Mouse (Mus musculus) lung, embryonic 16.5 days (tissue): ENCODE measurements at regions not wholly inside any gene's neighbourhood (a gene's known extent, or its start where the extent isn't known, plus 50 kb on each side); places are given as distances from the start of the nearest gene placed in this dataset.
A peak's percentile ranks its signal among the peaks of the same experiment; 100 is the strongest.

Experiments
- ATAC-seq: fragments of 200-750 bp; cut with Nextera tagmentation; 2 replicates; pipeline ENCODE4 v1.8.0; 2017; ENCODE audit warnings: low read depth, mild to moderate bottlenecking, moderate library complexity
- H3K27ac ChIP-seq: fragments of 300-500 bp; sonication (generic); 2 replicates; pipeline ENCODE4 v1.5.1; 2014; ENCODE audit warnings: mild to moderate bottlenecking, control low read depth, low read length
- H3K27me3 ChIP-seq: fragments of 300-500 bp; sonication (generic); 2 replicates; pipeline ENCODE4 v1.6.1; 2014; ENCODE audit warnings: low read depth, low read length, mixed read lengths; ENCODE audit not compliant: control insufficient read depth, insufficient read depth
- H3K36me3 ChIP-seq: fragments of 300-500 bp; sonication (generic); 2 replicates; pipeline ENCODE4 v1.6.1; 2014; ENCODE audit warnings: low read length; ENCODE audit not compliant: control insufficient read depth, insufficient read depth
- H3K4me1 ChIP-seq: fragments of 300-500 bp; sonication (generic); replicated peaks from 2 replicates; pipeline ENCODE4 v1.6.1; 2014; ENCODE audit warnings: low read length, mixed read lengths; ENCODE audit not compliant: control insufficient read depth, insufficient read depth
- H3K4me2 ChIP-seq: fragments of 300-500 bp; sonication (generic); 2 replicates; pipeline ENCODE4 v1.6.1; 2014; ENCODE audit warnings: low read depth, low read length, control low read depth
- H3K4me3 ChIP-seq: fragments of 300-500 bp; sonication (generic); 2 replicates; pipeline ENCODE4 v1.5.1; 2014; ENCODE audit warnings: mild to moderate bottlenecking, low read length, control low read depth
- H3K9ac ChIP-seq: fragments of 300-500 bp; sonication (generic); 2 replicates; pipeline ENCODE4 v1.6.1; 2014; ENCODE audit warnings: low read length, control low read depth
- H3K9me3 ChIP-seq: fragments of 300-500 bp; sonication (generic); 2 replicates; pipeline ENCODE4 v1.6.1; 2016; ENCODE audit warnings: low read length; ENCODE audit not compliant: control insufficient read depth
- WGBS: fragments of 180-500 bp; shearing (Covaris S2); extraction: QIAGEN DNeasy Blood & Tissue Kit; methylation state at CpG from one replicate; pipeline ENCODE4 v1.1.7; 2014; 5-methylcytosine and 5-hydroxymethylcytosine counted together

- no peak for ATAC-seq
- Histone ChIP-seq H3K4me1 (no peaks in the 10 kb centered on the region; the same call in 1 of the 2 replicates), H3K4me3 (no peak overlapping the region), H3K27me3 (no peaks in the 10 kb centered on the region), H3K27ac (no peak overlapping the region), H3K9ac (no peak overlapping the region), H3K36me3 (no peaks in the 10 kb centered on the region), H3K9me3 (no peaks in the 10 kb centered on the region), H3K4me2 (no peak overlapping the region)
- 31% methylated on average over 1 of the region's 1 CpGs for WGBS
Observed at GRCm38 (mm10) chr12:36917576-36918106, 190.7 kb upstream of the Meox2 start.

- WGBS = 59% methylated on average over 5 of the region's 5 CpGs
- no peak for ATAC-seq
Observed at GRCm38 (mm10) chr12:36918294-36918876, 190.0 kb upstream of the Meox2 start.

GRCm38 (mm10) chr12:36923558-36923957 lies 184.8 kb upstream of the Meox2 start:
- H3K9me3 ChIP-seq = no peaks in the 10 kb centered on the region
- no peak overlapping the region for H3K4me3 ChIP-seq
- H3K27me3 ChIP-seq = no peaks in the 10 kb centered on the region
- H3K27ac ChIP-seq = no peak overlapping the region
- H3K36me3 ChIP-seq = no peaks in the 10 kb centered on the region
- no peak overlapping the region for H3K4me2 ChIP-seq
- no peaks in the 10 kb centered on the region for H3K4me1 ChIP-seq
- H3K9ac ChIP-seq = no peak overlapping the region
- WGBS = 73% methylated on average over 2 of the region's 2 CpGs
- no peak for ATAC-seq

More at GRCm38 (mm10) chr12:36918294-36918876, 190.0 kb upstream of the Meox2 start:
- H3K4me1 ChIP-seq = no peaks in the 10 kb centered on the region
- H3K9me3 ChIP-seq = no peaks in the 10 kb centered on the region
- no peak overlapping the region for H3K4me3 ChIP-seq
- H3K4me2 ChIP-seq = no peak overlapping the region
- H3K27me3 ChIP-seq = no peaks in the 10 kb centered on the region
- no peaks in the 10 kb centered on the region for H3K36me3 ChIP-seq
- H3K9ac ChIP-seq = no peak overlapping the region
- H3K27ac ChIP-seq = no peak overlapping the region

- H3K4me2 ChIP-seq = no peak overlapping the region
- H3K27me3 ChIP-seq = no peaks in the 10 kb centered on the region
- no peaks in the 10 kb centered on the region for H3K36me3 ChIP-seq
- no peaks in the 10 kb centered on the region for H3K9me3 ChIP-seq
- 40% methylated on average over 4 of the region's 4 CpGs for WGBS
- no peaks in the 10 kb centered on the region for H3K4me1 ChIP-seq
- H3K4me3 ChIP-seq = no peak overlapping the region
- peak; percentile 62 for ATAC-seq
- no peak overlapping the region for H3K27ac ChIP-seq
- H3K9ac ChIP-seq = no peak overlapping the region
Observed at GRCm38 (mm10) chr12:36926225-36926624, 182.1 kb upstream of the Meox2 start.

- WGBS = 7% methylated on average over 6 of the region's 6 CpGs
- no peaks in the 10 kb centered on the region for H3K27me3 ChIP-seq
- H3K4me3 ChIP-seq = no peak overlapping the region
- no peak overlapping the region for H3K9ac ChIP-seq
- peak; percentile 81 for ATAC-seq
- peak overlapping the region; percentile 66 for H3K27ac ChIP-seq
- H3K9me3 ChIP-seq = no peaks in the 10 kb centered on the region
- no peaks in the 10 kb centered on the region for H3K36me3 ChIP-seq
- peaks cover 6% of the 10 kb centered on the region; the same call in 1 of the 2 replicates for H3K4me1 ChIP-seq
- H3K4me2 ChIP-seq = peak overlapping the region; percentile 19
Observed at GRCm38 (mm10) chr12:36933118-36933610, 175.2 kb upstream of the Meox2 start.

- H3K36me3 ChIP-seq = no peaks in the 10 kb centered on the region
- ATAC-seq = peak; percentile 75
- H3K27me3 ChIP-seq = no peaks in the 10 kb centered on the region
- H3K27ac ChIP-seq = no peak overlapping the region
- H3K9me3 ChIP-seq = no peaks in the 10 kb centered on the region
- H3K4me3 ChIP-seq = no peak overlapping the region
- peaks cover 5% of the 10 kb centered on the region; the same call in 1 of the 2 replicates for H3K4me1 ChIP-seq
- H3K9ac ChIP-seq = no peak overlapping the region
- WGBS = 52% methylated on average over 1 of the region's 1 CpGs
- H3K4me2 ChIP-seq = no peak overlapping the region
Observed at GRCm38 (mm10) chr12:36943903-36944302, 164.4 kb upstream of the Meox2 start.

- H3K27me3 ChIP-seq = no peaks in the 10 kb centered on the region
- no peak overlapping the region for H3K4me2 ChIP-seq
- peak; percentile 91 for ATAC-seq
- peak overlapping the region; percentile 36; the same call in 1 of the 2 replicates for H3K27ac ChIP-seq
- no peak overlapping the region for H3K9ac ChIP-seq
- no peak overlapping the region for H3K4me3 ChIP-seq
- peaks cover 5% of the 10 kb centered on the region; the same call in 1 of the 2 replicates for H3K4me1 ChIP-seq
- no peaks in the 10 kb centered on the region for H3K9me3 ChIP-seq
- 24% methylated on average over 1 of the region's 1 CpGs for WGBS
- no peaks in the 10 kb centered on the region for H3K36me3 ChIP-seq
Observed at GRCm38 (mm10) chr12:36945964-36946363, 162.4 kb upstream of the Meox2 start.

- Histone ChIP-seq H3K4me2 (no peak overlapping the region), H3K4me1 (peaks cover 5% of the 10 kb centered on the region; the same call in 1 of the 2 replicates), H3K27ac (no peak overlapping the region), H3K27me3 (no peaks in the 10 kb centered on the region), H3K36me3 (no peaks in the 10 kb centered on the region), H3K9ac (no peak overlapping the region), H3K4me3 (no peak overlapping the region), H3K9me3 (no peaks in the 10 kb centered on the region)
- WGBS = 94% methylated on average over 3 of the region's 3 CpGs
- no peak for ATAC-seq
Observed at GRCm38 (mm10) chr12:36947902-36948301, 160.4 kb upstream of the Meox2 start.

- no peak overlapping the region for H3K4me2 ChIP-seq
- no peak overlapping the region for H3K4me3 ChIP-seq
- peaks cover 5% of the 10 kb centered on the region; the same call in 1 of the 2 replicates for H3K4me1 ChIP-seq
- H3K9me3 ChIP-seq = no peaks in the 10 kb centered on the region
- 0 out of 2 replicates have a peak, but pooled peaks have one; percentile 24 for ATAC-seq
- no peak overlapping the region for H3K27ac ChIP-seq
- no peak overlapping the region for H3K9ac ChIP-seq
- no peaks in the 10 kb centered on the region for H3K27me3 ChIP-seq
- 76% methylated on average over 2 of the region's 2 CpGs for WGBS
- no peaks in the 10 kb centered on the region for H3K36me3 ChIP-seq
Observed at GRCm38 (mm10) chr12:36949096-36949738, 159.1 kb upstream of the Meox2 start.
